Mouse (Mus musculus): ENCODE data around the gene Eml3.

GRCm38 (mm10) chr19:8981450-8982168, 52.3 kb downstream of the Eml3 start:
- TF ChIP-seq MEF2A (IDR thresholded peaks at IDR 0.05; ENCODE audit: extremely low read depth, insufficient replicate concordance, low read depth, low read length, poor library complexity, severe bottlenecking) (no peak), KAT2A (conservative IDR thresholded peaks at IDR 0.05; ENCODE audit: low read depth, low read length) (no peak), TCF12 (IDR thresholded peaks at IDR 0.05; ENCODE audit: low read depth, low read length) (no peak), CHD1 (IDR thresholded peaks at IDR 0.05; ENCODE audit: low read depth, low read length) (no peak), CTCF (IDR thresholded peaks at IDR 0.05 in 2 of 3, conservative IDR thresholded peaks at IDR 0.05 in 1 of 3; ENCODE audit: control insufficient read depth in 1 of 3, insufficient read depth in 1 of 3, low read depth in 2 of 3, low read length in 3 of 3, poor library complexity in 1 of 3, severe bottlenecking in 1 of 3) (no peak)
